Mouse (Mus musculus) ES-CJ7 (cell line): ENCODE measurements around the gene Gm49027.
A peak's percentile ranks its signal among the peaks of the same experiment; 100 is the strongest.
"Not testable (repeated sequence)": the region's sequence is repeated elsewhere in the genome, so short reads cannot be mapped to it uniquely, and the experiment has no call there.

Experiments used
- DNase-seq: peaks from one replicate; pipeline ENCODE4 v3.0.0; 2011; ENCODE audit warnings: low read depth, low spot score

Gene Gm49027

DNA sequence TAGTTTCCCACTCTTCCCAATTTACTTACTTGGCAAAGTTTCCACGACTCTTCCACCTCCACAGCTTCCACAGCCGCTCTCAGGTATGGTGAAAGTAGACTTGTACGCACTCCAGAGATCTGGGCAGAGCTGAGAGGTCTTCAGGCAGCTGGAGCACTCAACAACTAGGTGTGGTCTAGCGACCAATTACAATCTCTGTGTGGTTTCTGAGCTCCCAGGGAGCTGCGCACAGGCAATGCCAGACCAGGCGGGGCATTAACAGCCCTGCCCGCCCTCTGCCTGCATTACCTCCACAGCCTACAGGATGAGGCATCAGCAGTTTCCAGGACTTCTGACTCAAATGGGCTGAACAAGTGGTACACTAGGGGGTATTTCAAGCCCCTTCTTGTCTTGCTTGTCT is at the start of gene Gm49027:
Gene Gm49027 (minus strand): TSS at position 208 of the 400 bp plus-strand sequence.
- DNase-seq = peak; percentile 34

DNA sequence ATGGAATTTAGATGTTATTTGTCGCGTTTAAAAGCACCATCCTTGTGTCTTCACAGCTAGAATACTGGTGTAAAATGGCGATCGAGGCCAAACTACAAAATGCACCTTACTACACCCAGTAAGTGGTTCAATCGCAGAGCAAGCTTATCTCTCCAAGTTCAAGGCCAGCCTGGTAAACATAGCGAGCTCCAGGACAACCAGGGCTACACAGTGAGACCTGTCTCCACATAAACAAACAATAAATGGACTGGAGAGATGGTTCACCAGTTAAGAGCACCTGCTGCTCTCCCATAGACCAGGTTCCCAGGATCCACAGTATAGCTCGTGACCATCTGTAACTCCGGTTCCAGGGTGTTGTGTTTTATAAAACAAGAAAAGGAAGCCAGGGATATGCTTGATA is 48.1 kb upstream of the Gm49027 start:
- DNase-seq = no peak

DNA sequence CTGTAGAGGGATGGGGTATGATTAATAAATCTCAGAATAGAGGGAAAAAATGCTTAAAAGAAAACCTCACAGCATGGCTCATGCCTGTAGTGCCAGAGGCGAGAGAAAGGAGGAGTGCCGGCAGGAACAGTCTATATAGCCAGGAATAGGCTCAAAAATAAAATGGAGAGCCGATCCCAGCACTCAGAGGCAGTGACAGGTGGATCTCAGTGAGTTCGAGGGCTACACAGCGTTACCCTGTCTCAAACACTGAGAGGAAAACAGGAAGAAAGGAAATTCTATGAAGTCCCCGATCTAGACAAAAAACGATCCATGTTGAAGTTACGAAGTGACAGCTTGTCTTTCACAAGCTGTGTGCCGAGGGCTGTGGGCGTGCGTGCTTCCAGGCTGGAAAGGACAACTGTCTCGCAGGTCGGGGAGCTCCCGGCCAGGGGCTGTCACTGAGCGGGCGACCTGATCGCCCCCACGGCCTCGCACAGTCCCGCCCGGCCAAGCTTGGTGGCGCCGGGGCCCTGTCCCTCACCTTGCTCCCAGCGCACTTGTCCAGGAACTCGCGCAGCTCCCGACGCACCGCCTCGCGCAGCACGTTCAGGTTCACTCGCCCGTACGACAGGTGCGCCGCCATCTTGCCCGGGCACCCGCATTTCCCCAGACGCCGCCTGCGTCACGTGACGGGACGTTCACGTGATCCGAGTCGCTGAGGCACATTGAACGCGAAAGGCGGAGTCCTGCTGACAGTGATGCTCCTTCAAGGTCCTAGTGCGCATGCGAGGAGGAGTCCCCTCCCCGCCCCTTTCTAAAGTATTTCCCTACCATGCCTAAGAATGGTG is 47.3 kb upstream of the Gm49027 start, which contains the start of gene Vps33a:
Gene Vps33a (minus strand): TSS at position 682 of the 830 bp plus-strand sequence.
- peak; percentile 99 for DNase-seq

DNA sequence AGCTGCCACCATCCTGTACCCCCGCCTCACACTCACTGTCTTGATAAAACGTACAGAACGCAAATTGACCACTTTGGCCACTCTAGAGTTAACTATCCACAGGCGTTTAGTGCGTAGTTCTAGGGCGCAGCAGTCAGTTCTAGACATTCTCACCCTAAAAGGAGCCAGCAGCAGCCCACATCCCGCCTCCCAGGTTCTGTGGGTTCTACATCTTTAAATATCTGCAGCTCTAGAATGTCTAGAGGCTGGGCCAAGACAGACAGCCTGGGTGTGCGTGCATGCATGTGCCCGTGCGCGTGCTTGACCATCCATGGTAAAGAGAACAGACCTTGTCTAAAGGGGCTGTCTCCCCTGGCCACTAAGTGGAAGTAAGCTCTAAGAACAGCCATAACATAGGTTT is 35.8 kb upstream of the Gm49027 start:
- DNase-seq = no peak

DNA sequence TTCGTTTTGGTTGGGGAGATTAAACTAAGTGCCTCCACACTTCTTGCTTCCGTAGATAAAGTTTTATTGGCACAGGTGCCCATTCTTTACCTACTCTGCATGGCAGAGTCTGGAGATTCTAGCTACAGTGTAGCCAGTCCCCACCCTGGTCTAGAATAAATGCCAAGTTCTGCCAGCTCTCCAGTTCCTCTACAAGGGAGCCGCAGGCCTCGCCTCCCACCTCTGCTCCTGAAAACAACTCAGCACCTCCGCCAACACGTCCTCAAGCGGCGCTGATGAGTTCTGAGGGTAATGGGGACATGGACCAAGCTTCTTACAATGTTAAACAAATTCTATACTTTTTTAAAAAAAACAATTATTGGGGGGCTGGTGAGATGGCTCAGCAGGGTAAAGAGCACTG is 34.3 kb upstream of the Gm49027 start:
- no peak for DNase-seq

DNA sequence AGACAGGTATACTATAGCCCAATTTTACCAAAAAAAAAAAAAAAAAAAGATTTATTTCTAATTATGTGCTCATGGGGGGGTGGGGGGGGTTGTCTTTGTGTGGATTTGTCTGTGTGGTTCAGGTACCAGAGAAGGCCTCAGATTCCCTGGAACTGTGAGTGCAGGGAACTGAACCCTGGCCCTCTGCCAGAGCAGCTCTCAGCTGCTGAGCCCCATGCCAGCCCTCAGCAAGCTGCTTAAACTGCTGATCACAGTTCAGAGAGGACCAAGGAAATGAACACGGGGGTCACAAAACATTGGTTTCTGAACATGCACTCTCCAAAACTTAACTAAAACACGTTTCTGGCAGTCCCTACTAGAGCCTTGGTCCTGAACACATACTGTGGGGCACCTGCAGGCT is 31.2 kb upstream of the Gm49027 start:
- no peak for DNase-seq

DNA sequence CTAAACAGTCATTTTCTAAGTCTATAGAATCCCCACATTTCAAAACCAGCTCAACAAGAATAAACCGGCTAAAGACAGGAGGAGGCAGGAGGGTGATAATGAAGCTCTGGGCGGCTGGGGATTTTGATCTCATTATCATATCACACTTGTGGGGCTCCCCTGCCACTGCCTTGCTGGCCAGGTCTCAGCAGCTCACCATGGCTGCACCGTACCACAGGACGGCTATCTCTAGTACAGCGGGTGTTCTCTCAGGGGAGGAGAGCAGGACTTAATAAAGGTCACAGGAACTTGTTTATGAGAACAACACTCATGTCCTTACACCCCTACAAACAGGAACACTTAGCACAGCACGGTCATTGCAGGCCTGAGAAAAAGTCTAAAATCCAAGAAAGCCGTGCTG is 30.4 kb upstream of the Gm49027 start:
- no peak for DNase-seq

DNA sequence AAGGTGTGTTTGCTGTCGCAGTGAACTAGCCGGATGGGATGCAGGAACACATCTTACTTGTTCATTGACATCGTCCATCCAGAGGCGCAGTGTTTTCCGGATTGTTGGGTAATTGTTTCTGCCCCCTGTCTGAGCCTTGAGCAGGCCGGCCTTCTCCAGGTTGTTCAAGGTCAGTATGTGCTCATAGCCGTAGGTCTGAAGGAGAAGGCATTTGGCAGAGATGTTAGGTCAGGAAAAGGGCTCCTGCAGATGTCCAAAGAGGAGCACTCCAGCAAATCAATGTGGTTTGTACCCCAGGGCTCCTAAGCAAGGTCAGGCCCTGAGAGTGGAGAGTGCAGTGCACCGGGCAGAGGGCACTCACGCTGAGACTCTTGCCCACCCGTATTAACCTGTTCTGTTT is 8.5 kb upstream of the Gm49027 start:
- DNase-seq = no peak

DNA sequence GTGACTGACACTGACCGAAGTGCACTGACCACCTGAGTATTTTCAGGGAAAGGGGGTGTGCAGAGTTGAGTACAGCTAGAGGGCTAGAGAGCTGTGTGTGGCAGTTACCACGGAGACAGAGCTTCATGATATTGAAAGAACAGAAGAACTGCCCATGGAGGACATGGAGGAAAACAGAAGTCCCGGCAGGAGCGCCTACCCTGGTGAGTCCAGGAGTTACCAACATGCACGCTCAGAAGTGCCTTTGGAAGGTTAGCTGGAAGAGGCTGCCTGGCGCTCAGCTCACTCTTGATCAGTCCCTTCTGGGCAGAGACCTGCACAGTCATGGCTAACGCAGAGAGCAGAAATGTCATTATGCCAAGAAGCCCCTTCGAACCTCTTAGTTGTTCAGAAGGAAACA is 4.8 kb upstream of the Gm49027 start:
- no peak for DNase-seq

DNA sequence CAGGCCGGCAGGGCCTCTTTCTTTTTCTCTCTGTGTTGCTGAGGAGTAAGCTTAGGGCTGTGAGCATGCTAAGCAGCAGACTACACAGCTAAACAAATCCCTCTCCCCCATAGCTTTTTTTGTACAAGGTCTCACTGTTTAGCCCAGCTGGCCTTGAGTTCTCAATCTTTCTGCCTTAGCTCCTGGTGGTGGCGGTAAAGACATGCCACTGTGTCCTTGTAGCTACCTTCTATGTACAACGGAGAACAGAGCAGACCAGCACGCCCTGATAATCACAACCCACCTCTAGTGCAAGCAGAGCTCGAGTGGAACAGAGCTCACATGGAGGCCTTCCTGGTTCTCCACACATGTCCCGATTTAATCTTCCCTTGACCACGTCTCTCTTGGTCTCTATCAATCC is 3.4 kb upstream of the Gm49027 start:
- no peak for DNase-seq

DNA sequence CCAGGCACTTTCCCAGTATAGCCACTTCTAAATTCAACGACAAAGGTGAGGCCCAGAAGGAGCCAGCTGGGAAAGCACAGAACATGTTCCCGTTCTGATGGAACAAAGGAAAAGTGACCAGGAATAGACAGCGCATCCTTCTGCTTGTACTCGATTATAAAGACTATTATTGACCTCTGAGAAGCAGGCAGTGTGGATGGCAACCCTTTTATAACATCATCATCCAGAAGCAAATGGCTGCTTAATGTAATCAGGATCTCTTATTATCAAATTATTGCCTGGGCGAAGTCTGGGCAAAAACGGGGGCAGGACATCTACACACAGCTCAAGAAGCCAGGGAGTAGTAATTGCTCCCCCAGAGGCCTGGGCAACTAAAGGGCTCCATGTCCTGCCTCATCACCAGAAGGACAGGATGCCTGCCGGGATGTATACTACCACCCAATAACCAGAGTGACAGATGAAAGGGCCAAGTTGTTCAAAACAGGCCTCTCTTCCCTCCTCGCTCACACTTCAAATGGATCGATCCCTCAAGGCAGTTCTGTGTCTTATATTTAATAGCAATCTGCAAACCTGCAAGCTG is 718 bp upstream of the Gm49027 start:
- no peak for DNase-seq

DNA sequence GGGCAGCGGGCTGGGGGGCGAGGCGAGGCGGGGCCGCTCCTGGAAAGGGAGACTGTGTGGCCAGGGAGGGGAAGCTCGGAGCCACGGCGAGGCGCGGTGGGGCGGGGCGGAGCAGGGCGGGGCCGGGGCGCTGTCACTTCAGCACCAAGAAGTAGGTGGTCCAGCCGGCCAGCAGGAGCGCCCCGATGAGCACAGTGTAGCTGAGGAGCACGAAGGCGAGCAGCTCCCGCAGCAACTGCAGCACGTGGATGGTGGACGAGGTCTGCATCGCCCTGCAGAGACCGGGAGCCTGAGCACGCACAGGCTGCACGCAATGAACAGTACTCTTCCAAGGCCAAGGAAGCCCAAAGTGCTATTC is 916 bp downstream of the Gm49027 start:
- DNase-seq = no peak

DNA sequence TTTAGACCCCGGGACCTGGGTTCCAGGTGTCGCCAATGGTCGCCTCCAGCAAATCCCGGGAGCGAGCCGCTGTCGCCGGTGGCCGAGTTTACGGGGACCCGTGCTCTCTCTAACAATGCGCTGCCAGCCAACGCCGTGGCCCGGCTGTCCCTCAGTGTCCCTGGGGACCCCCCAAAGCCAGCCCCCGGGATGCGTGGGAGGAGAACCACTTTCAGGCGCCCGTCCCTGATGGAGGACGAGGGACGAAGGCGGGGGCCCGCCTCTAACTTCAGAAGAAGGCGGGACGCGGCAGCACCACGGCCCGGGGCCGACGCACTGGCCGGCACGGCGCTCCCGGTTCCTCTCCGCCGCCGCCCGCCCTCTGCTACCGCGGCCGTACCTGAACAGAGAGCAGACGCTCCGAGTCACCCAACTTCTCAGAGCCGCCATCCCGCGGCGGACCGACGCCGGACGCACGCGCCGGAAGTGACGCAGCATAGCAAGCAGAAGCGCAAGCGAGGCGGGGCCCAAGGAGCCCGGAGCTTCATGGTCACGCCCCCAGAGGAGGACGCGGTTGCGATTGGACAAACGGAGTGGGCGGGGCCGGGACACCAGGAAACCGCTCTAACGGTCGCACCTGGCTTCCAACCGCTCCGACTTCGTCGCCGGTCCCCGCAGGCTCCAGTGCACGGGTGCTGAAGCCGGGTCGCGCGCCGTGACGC is 1.4 kb downstream of the Gm49027 start, which contains the start of gene Diablo:
Gene Diablo (minus strand): TSS at position 485 of the 701 bp plus-strand sequence.
- DNase-seq = peak; percentile 98

DNA sequence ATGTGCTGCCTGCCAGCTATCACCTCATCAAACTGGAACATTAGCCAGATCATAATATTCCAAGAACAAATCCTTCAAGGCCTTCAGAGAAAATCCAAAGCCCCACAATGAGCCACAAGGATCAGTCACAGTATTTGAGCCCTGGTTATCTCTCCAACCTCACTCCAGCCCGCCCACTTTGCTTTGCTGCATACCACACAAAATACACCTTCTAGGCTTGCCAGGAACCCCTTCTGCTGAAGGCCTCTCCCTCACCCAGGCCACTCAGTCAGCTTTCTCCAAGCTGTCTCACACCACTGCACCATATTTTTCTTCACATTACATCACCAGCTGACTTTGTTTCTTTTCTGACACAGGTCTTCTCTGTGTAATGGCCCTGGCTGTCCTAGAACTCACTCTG is 3.1 kb downstream of the Gm49027 start:
- no peak for DNase-seq

DNA sequence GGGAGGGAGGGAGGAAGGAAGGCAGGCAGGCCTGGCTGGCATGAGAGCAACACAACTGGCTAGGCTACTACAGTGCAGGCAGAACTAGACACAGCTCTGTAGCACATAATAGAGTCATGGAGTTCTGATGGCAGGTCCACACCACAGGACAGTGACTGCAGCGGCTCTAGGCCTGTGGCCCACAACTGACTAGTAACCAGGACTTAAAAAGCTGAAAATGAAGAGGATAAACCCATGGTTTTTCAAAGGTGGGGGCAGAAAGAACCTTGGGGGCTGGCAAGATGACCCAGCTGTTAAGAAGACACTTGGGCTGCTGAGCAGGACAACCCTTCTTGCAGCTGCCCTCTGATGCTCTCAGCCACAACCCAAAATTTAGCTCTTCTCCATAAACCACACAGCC is 3.7 kb downstream of the Gm49027 start:
- no peak for DNase-seq

DNA sequence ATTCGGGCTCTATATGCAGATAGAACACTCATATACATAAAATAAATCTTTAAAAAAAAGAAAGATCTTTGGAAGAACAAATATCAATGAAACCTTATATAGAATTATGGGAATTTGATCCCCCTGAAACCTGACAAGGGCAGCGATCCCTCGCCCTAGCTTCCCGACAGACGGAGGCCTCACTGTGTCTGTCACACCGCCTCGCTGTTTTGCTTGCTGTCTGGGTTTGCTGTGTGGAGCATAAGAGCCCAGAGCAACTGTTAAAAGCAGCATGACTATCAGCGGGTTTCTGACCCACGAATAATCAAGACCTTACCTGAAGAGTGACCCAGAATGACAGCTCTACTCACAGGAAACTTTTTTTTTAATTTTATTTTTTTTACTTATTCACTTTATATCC is 4.6 kb downstream of the Gm49027 start:
- no peak for DNase-seq

DNA sequence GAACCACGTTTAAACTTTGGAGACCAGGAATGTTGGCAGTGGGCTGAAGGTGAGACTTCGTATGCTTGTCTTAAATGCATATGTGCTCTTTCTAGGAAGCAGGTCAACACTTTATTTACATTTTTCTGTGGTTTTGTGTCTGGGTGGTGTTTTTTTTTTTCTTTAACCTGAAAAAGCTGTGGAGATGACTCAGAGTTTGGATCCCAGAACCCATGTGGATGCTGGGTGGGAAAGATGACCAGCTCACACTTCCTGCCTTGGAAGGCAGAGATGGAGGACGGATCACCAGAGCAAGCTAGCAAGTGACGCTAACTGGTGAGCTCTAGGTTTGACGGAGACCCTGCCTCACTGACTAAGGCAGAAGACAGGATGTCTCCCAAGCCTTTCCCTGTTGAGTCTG is 10.4 kb downstream of the Gm49027 start:
- no peak for DNase-seq

DNA sequence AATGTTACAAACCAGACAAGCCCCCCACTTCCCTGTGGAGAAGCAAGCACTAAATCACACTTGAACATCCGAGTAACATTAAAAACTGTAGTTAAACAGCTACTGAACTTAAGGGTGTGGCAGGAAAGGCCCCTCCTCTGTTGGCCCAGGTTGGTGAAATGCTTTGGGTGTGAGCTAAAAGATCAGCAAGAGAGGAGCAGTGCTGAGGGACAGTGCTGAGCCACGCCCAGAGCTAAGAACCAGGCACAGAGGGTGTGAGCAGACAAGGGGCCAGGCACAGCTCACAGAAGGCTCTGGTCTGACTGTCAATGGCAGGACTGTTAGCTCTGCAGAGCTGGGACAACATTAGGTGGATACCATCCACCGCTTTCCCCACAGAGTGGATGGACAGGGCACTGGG is 13.2 kb downstream of the Gm49027 start:
- DNase-seq = peak; percentile 62

DNA sequence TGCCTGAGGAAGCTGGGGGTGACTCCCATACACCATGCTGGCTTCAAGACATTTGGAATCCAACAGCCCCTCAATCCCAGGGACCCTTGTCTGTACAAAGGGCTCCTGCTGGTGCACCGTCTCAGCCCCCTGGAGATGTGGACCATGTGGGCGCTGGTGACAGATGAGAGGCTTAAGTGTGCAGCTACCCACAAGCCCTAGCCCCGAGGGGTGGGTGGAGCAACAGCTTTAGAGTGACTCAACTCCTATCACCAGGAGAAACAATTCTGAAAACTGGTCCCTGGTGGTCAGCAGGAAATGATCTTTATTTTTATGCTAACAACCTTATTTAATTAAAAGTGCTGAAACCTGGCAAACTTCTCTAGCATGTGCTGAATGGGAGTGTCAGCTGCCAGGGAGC is 13.9 kb downstream of the Gm49027 start:
- DNase-seq = not testable (repeated sequence)

DNA sequence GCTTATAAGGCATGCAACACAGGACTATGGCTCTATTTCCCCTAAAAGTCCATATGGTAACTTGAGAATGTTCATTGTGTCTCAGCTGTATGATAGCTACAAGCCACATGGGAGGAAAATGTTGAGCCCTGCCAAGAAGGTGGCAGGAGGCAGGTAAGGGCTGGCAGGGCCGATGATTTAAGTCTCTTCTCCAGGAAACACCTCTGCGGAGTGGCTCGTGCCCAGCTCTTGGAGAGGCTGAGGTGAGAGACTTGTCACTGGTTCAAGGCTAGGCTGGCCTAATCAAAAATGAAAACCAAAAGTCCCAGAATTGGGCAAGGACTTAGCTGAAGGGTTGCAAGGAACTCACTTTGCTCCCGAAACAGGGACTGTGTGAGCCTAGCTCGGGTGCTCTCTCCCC is 15.1 kb downstream of the Gm49027 start, which contains the start of gene B3gnt4:
Gene B3gnt4 (plus strand): TSS at position 301 of the 400 bp plus-strand sequence.
- no peak for DNase-seq

DNA sequence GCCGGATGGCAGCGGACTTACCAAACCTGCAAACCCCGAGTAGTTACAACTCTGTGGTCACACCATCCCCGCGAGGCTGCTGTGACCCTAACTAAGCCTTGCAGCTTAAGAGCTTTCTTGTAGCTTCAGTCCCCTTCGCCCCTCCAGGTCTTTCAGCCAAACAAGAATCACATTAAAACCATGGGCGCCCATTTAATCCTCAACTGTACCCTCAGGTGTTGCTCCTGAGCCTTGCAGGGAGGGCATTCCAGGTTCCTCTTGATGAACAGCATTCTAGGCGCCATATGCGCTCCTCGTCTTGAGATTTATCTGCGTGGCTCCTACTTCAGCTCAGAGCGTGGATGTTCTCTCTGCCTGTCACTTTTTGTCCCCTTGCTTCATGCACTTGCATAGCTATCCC is 16.4 kb downstream of the Gm49027 start:
- DNase-seq = no peak

DNA sequence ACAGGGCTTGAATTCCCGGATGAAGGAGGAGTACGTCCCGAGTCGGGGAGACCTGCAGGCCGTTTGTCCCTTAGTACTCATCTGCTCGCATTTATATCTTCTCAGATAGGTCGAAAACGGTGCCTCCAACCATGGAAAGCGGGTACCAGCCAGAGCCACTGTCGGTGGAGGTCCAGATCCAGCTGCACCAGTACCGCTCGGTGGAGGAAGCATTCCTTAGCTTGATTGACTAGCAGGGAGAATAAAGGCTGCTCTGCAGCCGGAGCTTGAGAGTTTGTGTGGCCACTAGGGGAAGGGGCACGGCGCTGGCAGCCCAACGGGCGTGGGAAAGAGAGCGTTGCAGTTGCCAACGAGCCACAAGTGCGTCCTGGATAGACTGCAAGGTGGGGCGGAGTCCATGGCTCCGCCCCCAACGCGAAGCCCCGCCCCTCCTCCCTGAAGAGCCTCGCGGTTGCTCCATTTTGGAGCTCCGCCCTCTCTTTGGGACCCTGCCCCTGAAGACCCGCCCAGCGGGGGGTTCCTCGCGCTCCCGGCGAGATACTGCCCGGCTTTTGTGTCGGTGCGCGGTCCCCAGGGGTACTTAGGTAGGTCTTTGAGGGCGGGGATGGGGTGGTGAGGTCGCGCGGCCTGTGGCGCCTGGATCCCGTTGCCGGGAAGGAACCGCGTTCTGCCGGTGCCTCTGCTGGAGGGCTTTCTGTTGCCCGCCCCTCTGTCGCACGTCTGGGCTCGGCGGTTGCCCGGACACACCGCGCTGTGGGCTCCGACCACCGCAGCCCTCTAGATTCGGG is 17.2 kb downstream of the Gm49027 start:
- peak; percentile 94 for DNase-seq
